ENCODE assay signal across 9 mouse cellular contexts in the genomic region with DNA sequence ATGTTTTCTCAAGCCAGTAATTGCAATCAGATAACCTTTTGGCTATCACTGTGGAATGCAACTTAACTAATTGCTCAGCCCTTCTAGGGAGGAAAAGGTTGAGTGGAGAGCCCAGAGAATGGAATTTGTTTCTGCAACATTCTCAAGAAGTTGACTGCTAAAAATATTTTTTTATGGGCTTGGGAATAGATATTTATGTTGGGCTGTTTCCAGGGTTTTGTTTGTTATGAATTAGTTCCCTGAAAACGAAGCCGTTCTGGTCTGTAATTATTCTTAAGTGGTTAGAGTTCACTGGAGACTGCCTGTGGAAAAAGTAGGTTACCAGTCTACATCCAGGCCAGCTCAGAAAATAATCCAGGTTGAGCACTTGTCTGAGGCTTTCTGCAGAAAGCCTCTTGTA. TPM values are rescaled to one million over a fixed set of nuclear protein-coding genes. Genes with fewer than 3 reads are reported as not detected.
DNase-seq lines count a peak whose midpoint lies in the region; ATAC-seq and TF ChIP-seq lines count a peak whose summit lies in the region.
"Had no signal": no experiment of that assay in that cellular context is flagged by ENCODE, and none has a peak within 500 bp of the region (broad histone marks: within the 10 kb centered on the region; RNA-seq: fewer than 3 reads in every experiment).

No protein-coding gene starts in this region.

- DNase-seq in forebrain, embryonic 10.5 days (ENCODE audit: extremely low spot score, low spot score), result no peak
- DNase-seq in forebrain, embryonic 11.5 days (ENCODE audit: low spot score), result no peak
- DNase-seq in neural tube, embryonic 11.5 days (ENCODE audit: low spot score), result no peak
- no peak for DNase-seq in neural tube, embryonic 10.5 days (ENCODE audit: extremely low spot score, low spot score)
- DNase-seq in limb, embryonic 14.5 days (ENCODE audit: low spot score), result peak; percentile 63
- DNase-seq in adrenal gland, postnatal 25 days, result no peak
- no peak for DNase-seq in embryo, embryonic 10 days (ENCODE audit: low spot score)

- H3K4me1 ChIP-seq in forebrain, embryonic 10.5 days, result peaks cover 27% of the 10 kb centered on the region
- H3K4me1 ChIP-seq in forebrain, embryonic 11.5 days (replicated peaks; ENCODE audit: control insufficient read depth, insufficient read depth, low read length), result 0 out of 2 replicates have a peak, but pooled peaks cover 2% of the 10 kb centered on the region
- peaks cover 3% of the 10 kb centered on the region; the same call in 1 of the 2 replicates for H3K4me1 ChIP-seq in neural tube, embryonic 11.5 days (ENCODE audit: control insufficient read depth, insufficient read depth, low read length)
- peaks cover 9% of the 10 kb centered on the region for H3K4me1 ChIP-seq in limb, embryonic 14.5 days (ENCODE audit: control insufficient read depth, insufficient read depth, low read length)
- peaks cover 10% of the 10 kb centered on the region for H3K4me1 ChIP-seq in stomach, embryonic 16.5 days (ENCODE audit: control insufficient read depth, insufficient read depth, low read length)

- no peak overlapping the region for H3K9ac ChIP-seq in forebrain, embryonic 11.5 days (ENCODE audit: low read length)
- H3K9ac ChIP-seq in neural tube, embryonic 11.5 days (ENCODE audit: low read length), result no peak overlapping the region
- H3K9ac ChIP-seq in limb, embryonic 14.5 days (ENCODE audit: low read depth, low read length, severe bottlenecking), result no peak overlapping the region
- H3K9ac ChIP-seq in stomach, embryonic 16.5 days (ENCODE audit: low read length), result no peak overlapping the region

- no peaks in the 10 kb centered on the region for H3K27me3 ChIP-seq in forebrain, embryonic 10.5 days (ENCODE audit: poor library complexity, severe bottlenecking)
- no peaks in the 10 kb centered on the region for H3K27me3 ChIP-seq in forebrain, embryonic 11.5 days (ENCODE audit: control insufficient read depth, insufficient read depth, low read length)
- H3K27me3 ChIP-seq in neural tube, embryonic 11.5 days (ENCODE audit: control insufficient read depth, insufficient read depth, low read length), result no peaks in the 10 kb centered on the region
- no peaks in the 10 kb centered on the region for H3K27me3 ChIP-seq in limb, embryonic 14.5 days (ENCODE audit: control insufficient read depth, insufficient read depth, low read length)
- H3K27me3 ChIP-seq in stomach, embryonic 16.5 days (ENCODE audit: control insufficient read depth, insufficient read depth, low read length), result no peaks in the 10 kb centered on the region

- no peak for ATAC-seq in forebrain, embryonic 11.5 days (replicated peaks; ENCODE audit: low FRiP score)
- ATAC-seq in neural tube, embryonic 11.5 days (ENCODE audit: insufficient read depth, low FRiP score, low TSS enrichment), result no peak
- ATAC-seq in limb, embryonic 14.5 days (ENCODE audit: low FRiP score, low read depth), result no peak
- ATAC-seq in stomach, embryonic 16.5 days (ENCODE audit: insufficient read depth, low FRiP score), result no peak
- ATAC-seq: activated CD4-positive, CD25-positive, alpha-beta regulatory T cell, adult 4 months had no signal

- WGBS in forebrain, embryonic 10.5 days, result 84% methylated on average over 2 of the region's 2 CpGs
- WGBS in forebrain, embryonic 11.5 days, result 80% methylated on average over 2 of the region's 2 CpGs
- 87% methylated on average over 2 of the region's 2 CpGs for WGBS in neural tube, embryonic 11.5 days
- 37% methylated on average over 2 of the region's 2 CpGs for WGBS in limb, embryonic 14.5 days
- WGBS in stomach, embryonic 16.5 days, result 23% methylated on average over 2 of the region's 2 CpGs

- no peaks in the 10 kb centered on the region for H3K9me3 ChIP-seq in forebrain, embryonic 10.5 days
- no peaks in the 10 kb centered on the region for H3K9me3 ChIP-seq in forebrain, embryonic 11.5 days (ENCODE audit: control insufficient read depth, low read length)
- H3K9me3 ChIP-seq in neural tube, embryonic 11.5 days (ENCODE audit: control insufficient read depth, low read length), result no peaks in the 10 kb centered on the region
- no peaks in the 10 kb centered on the region for H3K9me3 ChIP-seq in limb, embryonic 14.5 days (ENCODE audit: control insufficient read depth, low read length)
- no peaks in the 10 kb centered on the region for H3K9me3 ChIP-seq in stomach, embryonic 16.5 days (replicated peaks; ENCODE audit: control insufficient read depth, low read length)

- H3K4me2 ChIP-seq in forebrain, embryonic 11.5 days (ENCODE audit: low read depth, low read length, severe bottlenecking), result no peak overlapping the region; the same call in 1 of the 2 replicates
- H3K4me2 ChIP-seq in neural tube, embryonic 11.5 days (ENCODE audit: low read depth), result peak overlapping the region; percentile 63; the same call in 1 of the 2 replicates
- peak overlapping the region; percentile 87 for H3K4me2 ChIP-seq in limb, embryonic 14.5 days (replicated peaks; ENCODE audit: low read depth, low read length, severe bottlenecking)
- H3K4me2 ChIP-seq in stomach, embryonic 16.5 days (ENCODE audit: low read depth, low read length), result peak overlapping the region; percentile 97; the same call in 1 of the 2 replicates

- peaks cover 24% of the 10 kb centered on the region for H3K36me3 ChIP-seq in forebrain, embryonic 10.5 days (replicated peaks)
- no peaks in the 10 kb centered on the region; the same call in 1 of the 2 replicates for H3K36me3 ChIP-seq in forebrain, embryonic 11.5 days (ENCODE audit: control insufficient read depth, insufficient read depth, low read length)
- H3K36me3 ChIP-seq in neural tube, embryonic 11.5 days (ENCODE audit: control insufficient read depth, insufficient read depth, low read length), result no peaks in the 10 kb centered on the region
- H3K36me3 ChIP-seq in limb, embryonic 14.5 days (ENCODE audit: control insufficient read depth, insufficient read depth, low read length), result no peaks in the 10 kb centered on the region
- H3K36me3 ChIP-seq in stomach, embryonic 16.5 days (ENCODE audit: control insufficient read depth, insufficient read depth, low read length), result no peaks in the 10 kb centered on the region

- peak overlapping the region; percentile 86 for H3K4me3 ChIP-seq in forebrain, embryonic 10.5 days
- no peak overlapping the region for H3K4me3 ChIP-seq in forebrain, embryonic 11.5 days (ENCODE audit: low read depth, low read length)
- no peak overlapping the region for H3K4me3 ChIP-seq in neural tube, embryonic 11.5 days (ENCODE audit: low read depth, low read length)
- no peak overlapping the region; the same call in 1 of the 2 replicates for H3K4me3 ChIP-seq in limb, embryonic 14.5 days (replicated peaks; ENCODE audit: low read length)
- H3K4me3 ChIP-seq in stomach, embryonic 16.5 days (replicated peaks; ENCODE audit: low read length), result peak overlapping the region; percentile 62; the same call in 1 of the 2 replicates

- no peak overlapping the region for H3K27ac ChIP-seq in forebrain, embryonic 10.5 days
- no peak overlapping the region for H3K27ac ChIP-seq in forebrain, embryonic 11.5 days (ENCODE audit: low read depth, low read length)
- no peak overlapping the region for H3K27ac ChIP-seq in neural tube, embryonic 11.5 days (ENCODE audit: low read depth, low read length)
- H3K27ac ChIP-seq in limb, embryonic 14.5 days (replicated peaks; ENCODE audit: low read depth, low read length), result no peak overlapping the region
- peak overlapping the region; percentile 63 for H3K27ac ChIP-seq in stomach, embryonic 16.5 days (ENCODE audit: low read length)

- no peak for TF ChIP-seq POLR2A in limb, embryonic 14.5 days (IDR thresholded peaks at IDR 0.05; ENCODE audit: borderline replicate concordance, extremely low read depth, insufficient read depth, insufficient read length)

RNA-seq across cellular contexts. Expression of a gene that starts 1.6 kb away (rescaled TPM):
- 37.4 and 39.5 TPM in 2 replicates for polyA plus RNA-seq in forebrain, embryonic 10.5 days (2016; fragmentation: Nextera tagmentation; extraction: Ambion mirVana)
- 24.8 and 28.6 TPM in 2 replicates for polyA plus RNA-seq in forebrain, embryonic 11.5 days (2014; fragmentation: Nextera tagmentation; extraction: Ambion mirVana)
- 23.0 and 25.0 TPM in 2 replicates for polyA plus RNA-seq in neural tube, embryonic 11.5 days (2014; fragmentation: Nextera tagmentation; extraction: Ambion mirVana)
- polyA plus RNA-seq in limb, embryonic 14.5 days (2012; rRNA removed), result 5.9 and 7.8 TPM in 2 replicates
- 8.4 and 9.3 TPM in 2 replicates for polyA plus RNA-seq in limb, embryonic 14.5 days (2014; fragmentation: Nextera tagmentation; extraction: Ambion mirVana)
- polyA plus RNA-seq in stomach, embryonic 16.5 days (2015; fragmentation: Nextera tagmentation; extraction: Ambion mirVana), result 13.1 and 14.1 TPM in 2 replicates
- total RNA-seq in adrenal gland, postnatal 25 days (2021), result 5.6 and 9.5 TPM in 2 replicates

RNA-seq across cellular contexts. Expression of a gene that starts 13.8 kb away (rescaled TPM):
- polyA plus RNA-seq in forebrain, embryonic 10.5 days (2016; fragmentation: Nextera tagmentation; extraction: Ambion mirVana), result 529 and 540 TPM in 2 replicates
- polyA plus RNA-seq in forebrain, embryonic 11.5 days (2014; fragmentation: Nextera tagmentation; extraction: Ambion mirVana), result 440 and 469 TPM in 2 replicates
- 487 and 523 TPM in 2 replicates for polyA plus RNA-seq in neural tube, embryonic 11.5 days (2014; fragmentation: Nextera tagmentation; extraction: Ambion mirVana)
- 232 and 505 TPM in 2 replicates for polyA plus RNA-seq in limb, embryonic 14.5 days (2012; rRNA removed)
- polyA plus RNA-seq in limb, embryonic 14.5 days (2014; fragmentation: Nextera tagmentation; extraction: Ambion mirVana), result 689 and 720 TPM in 2 replicates
- 401 and 513 TPM in 2 replicates for polyA plus RNA-seq in stomach, embryonic 16.5 days (2015; fragmentation: Nextera tagmentation; extraction: Ambion mirVana)
- 282 and 375 TPM in 2 replicates for total RNA-seq in adrenal gland, postnatal 25 days (2021)

RNA-seq across cellular contexts. Expression of a gene that starts 51.7 kb away (rescaled TPM):
- 13.2 and 14.2 TPM in 2 replicates for polyA plus RNA-seq in forebrain, embryonic 10.5 days (2016; fragmentation: Nextera tagmentation; extraction: Ambion mirVana)
- polyA plus RNA-seq in forebrain, embryonic 11.5 days (2014; fragmentation: Nextera tagmentation; extraction: Ambion mirVana), result 10.4 and 13.1 TPM in 2 replicates
- polyA plus RNA-seq in neural tube, embryonic 11.5 days (2014; fragmentation: Nextera tagmentation; extraction: Ambion mirVana), result 12.9 and 13.8 TPM in 2 replicates
- 20.1 and 22.8 TPM in 2 replicates for polyA plus RNA-seq in limb, embryonic 14.5 days (2012; rRNA removed)
- 11.1 and 13.6 TPM in 2 replicates for polyA plus RNA-seq in limb, embryonic 14.5 days (2014; fragmentation: Nextera tagmentation; extraction: Ambion mirVana)
- 18.2 and 18.3 TPM in 2 replicates for polyA plus RNA-seq in stomach, embryonic 16.5 days (2015; fragmentation: Nextera tagmentation; extraction: Ambion mirVana)
- 29.6 and 33.4 TPM in 2 replicates for total RNA-seq in adrenal gland, postnatal 25 days (2021)

Comparison
In these comparisons a context has a peak if more than half of its experiments do, and no peak if none do; other contexts are left out.
1. H3K4me3 ChIP-seq: peak in forebrain, embryonic 10.5 days (single experiment) and stomach, embryonic 16.5 days (single experiment); none in forebrain, embryonic 11.5 days (single experiment), neural tube, embryonic 11.5 days (single experiment) and limb, embryonic 14.5 days (single experiment).